Mouse (Mus musculus): ENCODE results near the gene Dna2. TPM values are rescaled to one million over a fixed set of nuclear protein-coding genes. Genes with fewer than 3 reads are reported as not detected.
A peak's percentile ranks its signal among the peaks of the same experiment; 100 is the strongest.

Dna2 gene
- polyA plus RNA-seq, 1 experiment from 2014 or later, result 18.0 TPM

DNA sequence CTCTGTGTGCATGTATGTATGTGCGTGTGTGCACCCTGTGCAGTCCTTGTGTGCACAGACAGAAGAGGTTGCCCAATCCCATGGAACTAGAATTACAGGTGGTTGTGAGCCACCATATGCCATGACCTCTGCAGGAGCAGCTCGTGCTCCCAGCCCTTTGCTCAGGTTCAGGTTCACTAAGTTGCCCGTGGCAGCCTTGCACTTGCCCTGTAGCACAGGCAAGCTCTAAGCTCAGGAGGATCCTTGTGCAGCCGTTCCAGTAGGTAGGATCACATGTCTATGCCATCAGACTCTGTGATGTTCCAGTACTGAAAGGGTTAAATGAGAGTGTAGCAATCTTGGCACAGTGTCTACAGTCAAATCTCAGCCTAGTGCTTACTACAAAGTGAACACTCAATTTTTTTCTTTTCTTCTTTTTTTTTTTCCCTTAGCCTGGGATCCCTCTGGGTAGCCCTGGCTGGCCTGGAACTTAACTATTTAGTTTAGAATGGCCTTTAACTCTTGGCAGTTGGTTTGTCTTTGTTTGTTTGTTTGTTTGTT, 22.7 kb upstream of the Dna2 start:
- H3K9ac ChIP-seq (replicated peaks), result no peak overlapping the region
- peaks cover 14% of the 10 kb centered on the region for H3K4me1 ChIP-seq
- H3K4me3 ChIP-seq, result no peak overlapping the region
- H3K9me3 ChIP-seq, result no peaks in the 10 kb centered on the region
- H3K4me2 ChIP-seq (replicated peaks), result no peak overlapping the region
- ATAC-seq (ENCODE audit: low FRiP score, low read depth), result no peak
- 94% methylated on average over 4 of the region's 4 CpGs for WGBS
- no peak overlapping the region for H3K27ac ChIP-seq (replicated peaks)
- H3K27me3 ChIP-seq, result no peaks in the 10 kb centered on the region
- peaks cover 13% of the 10 kb centered on the region for H3K36me3 ChIP-seq

DNA sequence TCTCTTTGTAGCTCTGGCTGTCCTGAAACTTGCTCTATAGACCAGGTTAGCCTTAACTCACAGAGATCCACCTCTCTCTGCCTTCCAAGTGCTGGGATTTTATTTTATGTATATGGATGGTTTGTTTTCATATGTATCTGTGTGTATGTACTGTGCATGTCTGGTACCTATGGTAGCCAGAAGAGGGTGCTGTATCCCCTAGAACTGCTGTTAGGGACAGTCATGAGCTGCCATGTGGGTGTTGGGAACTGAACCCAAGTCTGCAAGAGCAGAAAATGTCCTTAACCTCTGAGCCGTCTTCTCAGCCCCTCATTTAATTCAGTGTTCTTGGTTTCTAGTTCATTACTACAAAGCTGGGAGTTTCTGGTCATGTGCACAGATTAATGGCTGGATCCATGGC, 14.4 kb upstream of the Dna2 start:
- no peak overlapping the region for H3K27ac ChIP-seq (replicated peaks)
- ATAC-seq (ENCODE audit: low FRiP score, low read depth), result no peak
- H3K9ac ChIP-seq (replicated peaks), result no peak overlapping the region
- H3K4me3 ChIP-seq, result no peak overlapping the region
- no peaks in the 10 kb centered on the region for H3K9me3 ChIP-seq
- no peaks in the 10 kb centered on the region for H3K4me1 ChIP-seq
- no peaks in the 10 kb centered on the region for H3K27me3 ChIP-seq
- 100% methylated on average over 1 of the region's 1 CpGs for WGBS
- no peak overlapping the region for H3K4me2 ChIP-seq (replicated peaks)
- H3K36me3 ChIP-seq, result peaks cover 63% of the 10 kb centered on the region

DNA sequence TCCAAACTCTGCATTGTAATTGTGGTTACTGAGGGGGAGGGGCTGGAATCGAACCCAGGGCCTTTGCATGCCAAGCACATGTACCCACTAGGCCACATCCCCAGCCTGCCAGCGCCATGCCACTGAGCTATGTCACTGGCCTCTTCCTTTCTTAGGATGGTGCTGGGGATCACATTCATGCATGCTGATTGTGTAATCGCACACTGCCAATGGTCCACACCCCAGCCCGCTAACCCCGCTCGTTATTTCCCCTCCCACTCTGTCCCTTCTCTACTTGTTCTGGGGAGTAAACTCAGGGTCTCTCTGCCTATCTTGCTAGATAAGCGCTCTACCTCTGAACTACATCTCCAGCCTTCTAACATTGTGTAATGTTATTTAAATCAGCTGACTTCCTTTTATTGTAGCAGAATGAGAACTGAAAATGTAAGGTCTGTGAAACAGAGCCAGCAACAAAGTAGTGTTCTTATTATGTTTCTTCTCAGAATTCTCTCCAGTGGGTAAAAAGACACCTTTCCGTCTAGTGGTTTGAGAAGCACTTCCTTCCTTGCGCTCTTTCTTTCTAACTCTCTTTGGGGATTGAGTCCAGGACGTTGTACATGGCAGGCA, 1.7 kb upstream of the Dna2 start:
- 91% methylated on average over 10 of the region's 10 CpGs for WGBS

GRCm38 (mm10) chr10:62948551-62948950, 1.7 kb downstream of the Dna2 start:
- H3K4me1 ChIP-seq, result no peaks in the 10 kb centered on the region; the same call in 1 of the 2 replicates
- no peak overlapping the region for H3K4me3 ChIP-seq
- peaks cover 30% of the 10 kb centered on the region for H3K36me3 ChIP-seq
- H3K9me3 ChIP-seq, result no peaks in the 10 kb centered on the region
- no peak for ATAC-seq (ENCODE audit: low FRiP score, low read depth)
- WGBS, result 97% methylated on average over 7 of the region's 7 CpGs
- H3K27ac ChIP-seq (replicated peaks), result no peak overlapping the region
- no peak overlapping the region for H3K4me2 ChIP-seq (replicated peaks)
- no peak overlapping the region for H3K9ac ChIP-seq (replicated peaks)
- H3K27me3 ChIP-seq, result no peaks in the 10 kb centered on the region

More for the DNA sequence above, 1.7 kb upstream of the Dna2 start:
- Histone ChIP-seq H3K4me1 (no peaks in the 10 kb centered on the region; the same call in 1 of the 2 replicates), H3K27me3 (no peaks in the 10 kb centered on the region), H3K9me3 (no peaks in the 10 kb centered on the region), H3K4me2 (replicated peaks) (no peak overlapping the region), H3K9ac (replicated peaks) (no peak overlapping the region), H3K27ac (replicated peaks) (no peak overlapping the region), H3K36me3 (peaks cover 28% of the 10 kb centered on the region), H3K4me3 (no peak overlapping the region)
- no peak for ATAC-seq (ENCODE audit: low FRiP score, low read depth)

DNA sequence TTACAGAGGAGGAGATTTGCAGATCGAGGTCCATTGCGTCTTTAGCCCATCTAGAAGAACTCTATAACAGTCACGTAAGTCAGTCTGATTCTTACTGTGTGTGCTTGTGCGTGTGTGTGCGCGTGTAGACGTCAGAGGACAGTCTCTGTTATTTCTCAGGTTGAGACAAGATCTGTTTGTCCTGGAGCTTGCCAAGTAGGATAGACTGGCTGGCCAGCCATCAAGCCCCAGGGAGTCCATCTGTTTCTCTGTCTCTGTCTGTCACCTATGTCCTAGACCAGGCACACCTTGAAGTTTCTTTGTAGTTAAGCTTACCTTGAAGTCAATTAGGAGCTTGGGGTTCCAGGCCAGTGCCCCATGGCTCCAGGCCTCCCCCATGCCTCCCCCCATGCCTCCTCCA, 17.1 kb downstream of the Dna2 start:
- ATAC-seq (ENCODE audit: low FRiP score, low read depth), result no peak
- Histone ChIP-seq H3K4me2 (replicated peaks) (no peak overlapping the region), H3K4me3 (no peak overlapping the region), H3K36me3 (peaks cover 93% of the 10 kb centered on the region), H3K4me1 (no peaks in the 10 kb centered on the region), H3K27ac (replicated peaks) (no peak overlapping the region), H3K9me3 (no peaks in the 10 kb centered on the region), H3K27me3 (no peaks in the 10 kb centered on the region), H3K9ac (replicated peaks) (no peak overlapping the region)
- WGBS, result 96% methylated on average over 7 of the region's 7 CpGs

- no peak for ATAC-seq (ENCODE audit: low FRiP score, low read depth)
- no peak overlapping the region for H3K4me3 ChIP-seq
- H3K9ac ChIP-seq (replicated peaks), result no peak overlapping the region
- H3K9me3 ChIP-seq, result no peaks in the 10 kb centered on the region
- H3K4me1 ChIP-seq, result no peaks in the 10 kb centered on the region
- WGBS, result 95% methylated on average over 11 of the region's 11 CpGs
- no peaks in the 10 kb centered on the region for H3K27me3 ChIP-seq
- H3K4me2 ChIP-seq (replicated peaks), result no peak overlapping the region
- H3K36me3 ChIP-seq, result peaks cover 93% of the 10 kb centered on the region
- no peak overlapping the region for H3K27ac ChIP-seq (replicated peaks)
Measured at GRCm38 (mm10) chr10:62965796-62966195, 19.0 kb downstream of the Dna2 start.

GRCm38 (mm10) chr10:62966291-62966690, 19.5 kb downstream of the Dna2 start:
- 96% methylated on average over 15 of the region's 15 CpGs for WGBS
- no peaks in the 10 kb centered on the region for H3K9me3 ChIP-seq
- ATAC-seq (ENCODE audit: low FRiP score, low read depth), result no peak
- H3K36me3 ChIP-seq, result peaks cover 90% of the 10 kb centered on the region
- no peak overlapping the region for H3K4me3 ChIP-seq
- H3K27me3 ChIP-seq, result no peaks in the 10 kb centered on the region
- H3K9ac ChIP-seq (replicated peaks), result no peak overlapping the region
- no peak overlapping the region for H3K27ac ChIP-seq (replicated peaks)
- H3K4me1 ChIP-seq, result no peaks in the 10 kb centered on the region
- H3K4me2 ChIP-seq (replicated peaks), result no peak overlapping the region

DNA sequence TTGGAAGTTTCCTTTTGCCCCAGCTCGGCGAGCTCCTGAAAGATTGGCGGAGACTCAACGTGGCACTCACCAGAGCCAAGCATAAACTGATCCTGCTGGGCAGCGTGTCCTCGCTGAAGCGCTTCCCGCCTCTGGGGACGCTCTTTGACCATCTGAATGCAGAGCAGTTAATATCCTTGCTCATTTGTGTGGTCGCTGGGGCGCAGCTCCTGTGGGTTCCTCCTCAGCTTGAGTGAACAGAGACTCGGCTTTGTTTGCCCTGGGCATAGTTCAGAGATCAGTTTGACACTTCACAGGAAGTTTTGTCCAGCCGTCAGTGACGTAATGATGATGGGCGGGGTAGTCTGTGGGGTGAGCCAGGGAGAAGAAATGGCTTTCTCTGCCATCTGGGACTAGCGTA, 25.0 kb downstream of the Dna2 start:
- Histone ChIP-seq H3K9ac (replicated peaks) (no peak overlapping the region), H3K36me3 (peaks cover 48% of the 10 kb centered on the region), H3K4me3 (no peak overlapping the region), H3K27ac (replicated peaks) (no peak overlapping the region), H3K4me2 (replicated peaks) (no peak overlapping the region), H3K4me1 (no peaks in the 10 kb centered on the region), H3K9me3 (no peaks in the 10 kb centered on the region), H3K27me3 (no peaks in the 10 kb centered on the region)
- WGBS, result 70% methylated on average over 16 of the region's 16 CpGs
- ATAC-seq (ENCODE audit: low FRiP score, low read depth), result no peak

DNA sequence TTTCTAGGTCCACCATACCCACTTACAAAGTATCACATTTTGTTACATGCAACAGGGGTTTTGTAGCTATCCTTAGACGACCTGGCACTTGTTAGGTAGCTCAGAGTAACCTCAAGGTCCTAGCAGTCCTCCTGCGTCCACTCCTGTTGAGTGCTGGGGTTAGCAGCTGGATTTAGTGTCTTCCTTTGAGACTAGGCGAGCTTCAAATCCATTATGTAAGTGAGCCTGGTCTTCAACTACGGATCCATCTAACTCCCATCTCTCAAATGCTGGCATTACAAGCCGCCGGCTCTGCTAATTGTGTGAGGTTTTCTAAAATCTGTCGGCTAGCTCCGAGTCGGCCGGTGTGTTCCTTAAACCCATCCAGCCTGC, 32.8 kb downstream of the Dna2 start:
- peak overlapping the region; percentile 86 for H3K27ac ChIP-seq (replicated peaks)
- ATAC-seq (ENCODE audit: low FRiP score, low read depth), result peak; percentile 3; the same call in 1 of the 2 replicates
- 8% methylated on average over 10 of the region's 10 CpGs for WGBS

DNA sequence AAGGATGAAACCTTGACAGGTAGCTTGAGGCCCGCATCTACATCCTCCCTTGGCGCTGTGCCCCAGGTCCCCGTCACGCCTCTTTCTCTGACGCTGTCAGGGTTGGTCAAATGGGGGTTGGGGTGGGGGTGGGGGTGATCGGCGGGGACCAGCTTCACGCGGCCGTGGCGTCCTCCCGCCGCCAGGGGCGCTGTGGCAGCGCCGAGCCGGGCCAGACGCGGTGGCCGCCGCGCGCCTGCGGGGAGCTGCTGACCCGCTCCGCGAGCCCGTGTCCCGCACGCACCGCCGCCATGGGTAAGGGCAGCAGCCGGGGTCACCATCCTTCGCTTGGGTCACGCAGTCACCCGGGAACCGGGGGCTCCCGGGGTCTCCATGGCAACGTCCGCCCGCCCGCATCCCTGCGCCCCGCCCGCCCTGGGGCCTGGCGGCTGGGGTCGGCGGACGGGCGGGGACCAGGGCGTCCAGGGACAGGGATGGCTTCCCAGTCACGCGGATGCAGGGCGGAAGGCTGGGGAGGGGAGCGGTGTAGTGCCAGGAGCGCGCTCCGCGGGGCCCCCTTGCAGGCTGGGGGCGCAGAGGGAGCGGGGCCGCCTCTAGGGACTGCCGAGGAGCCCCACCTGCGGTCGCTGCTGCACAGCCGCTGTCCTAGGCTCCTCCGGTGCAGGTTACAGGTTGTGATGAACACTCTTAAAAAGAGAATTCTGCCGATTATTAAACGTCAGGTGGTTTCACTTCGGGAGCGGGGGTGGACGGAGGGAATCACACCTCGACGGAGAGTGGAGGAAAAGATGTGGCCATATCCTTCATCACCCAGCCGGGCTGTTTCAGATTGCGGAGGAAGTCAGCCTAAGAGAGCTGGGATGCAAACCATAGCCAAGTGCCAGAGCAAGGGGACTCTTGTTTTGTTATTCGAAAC, 33.5 kb downstream of the Dna2 start, which contains the start of gene Rufy2:
Gene Rufy2, plus strand, starts transcription at position 185 of the 916 bp plus-strand sequence.
- Histone ChIP-seq H3K9ac (replicated peaks) (peak within 1 kb of the TSS; percentile 95), H3K9me3 (no peaks in the 10 kb centered on the region), H3K4me3 (peak within 1 kb of the TSS; percentile 97), H3K27ac (replicated peaks) (peak within 1 kb of the TSS; percentile 86), H3K36me3 (peaks cover 32% of the 10 kb centered on the region), H3K27me3 (peaks cover 9% of the 10 kb centered on the region; the same call in 1 of the 2 replicates), H3K4me1 (peaks cover 8% of the 10 kb centered on the region), H3K4me2 (replicated peaks) (peak within 1 kb of the TSS; percentile 63)
- 2% methylated on average over 65 of the region's 77 CpGs for WGBS
- ATAC-seq (ENCODE audit: low FRiP score, low read depth), result peak; percentile 95

More for the DNA sequence above, 32.8 kb downstream of the Dna2 start:
- Histone ChIP-seq H3K4me2 (replicated peaks) (peak overlapping the region; percentile 63), H3K4me1 (peaks cover 8% of the 10 kb centered on the region), H3K4me3 (peak overlapping the region; percentile 97), H3K9me3 (no peaks in the 10 kb centered on the region), H3K27me3 (peaks cover 9% of the 10 kb centered on the region; the same call in 1 of the 2 replicates), H3K9ac (replicated peaks) (peak overlapping the region; percentile 95), H3K36me3 (peaks cover 27% of the 10 kb centered on the region)

DNA sequence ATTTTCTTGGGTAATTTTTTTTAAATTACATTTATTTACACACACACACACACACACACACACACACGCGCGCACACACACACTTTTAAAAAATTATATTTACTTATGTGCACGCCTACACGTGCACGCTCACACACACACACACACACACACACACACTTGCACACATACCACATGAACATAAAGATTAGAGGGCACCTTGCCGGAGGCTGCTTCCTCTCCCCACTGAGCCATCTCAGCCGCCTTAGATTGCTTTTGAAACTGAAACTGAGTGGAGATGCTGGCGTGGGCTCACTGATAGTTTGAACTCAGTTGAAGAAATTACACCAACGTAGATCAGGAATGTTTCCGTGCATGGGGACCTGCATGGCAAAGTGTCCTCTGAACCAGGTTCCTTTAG, 37.2 kb downstream of the Dna2 start:
- Histone ChIP-seq H3K4me1 (peaks cover 8% of the 10 kb centered on the region), H3K36me3 (peaks cover 49% of the 10 kb centered on the region), H3K9ac (replicated peaks) (no peak overlapping the region), H3K9me3 (no peaks in the 10 kb centered on the region), H3K27me3 (peaks cover 2% of the 10 kb centered on the region; the same call in 1 of the 2 replicates), H3K27ac (replicated peaks) (no peak overlapping the region), H3K4me3 (no peak overlapping the region), H3K4me2 (replicated peaks) (no peak overlapping the region)
- WGBS, result 94% methylated on average over 11 of the region's 11 CpGs
- ATAC-seq (ENCODE audit: low FRiP score, low read depth), result no peak

DNA sequence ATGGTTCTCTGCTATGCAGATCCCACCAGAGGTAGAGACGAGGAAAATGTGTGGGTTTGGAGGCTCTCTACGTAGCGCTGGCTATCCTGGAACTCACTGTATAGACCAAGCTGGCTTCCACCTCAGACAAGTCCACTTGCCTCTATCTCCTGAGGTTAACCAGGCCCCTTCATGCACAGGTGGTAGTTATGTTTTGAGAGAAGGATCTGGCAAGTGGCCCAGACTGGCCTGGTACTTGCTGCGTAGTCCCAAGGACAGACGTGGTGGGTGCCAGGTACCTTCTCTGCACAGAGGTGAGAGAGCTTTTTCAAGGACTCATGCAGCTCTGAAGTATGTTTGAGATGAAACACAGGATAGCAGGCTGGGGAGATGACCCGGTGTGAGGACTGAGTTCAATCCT, 37.7 kb downstream of the Dna2 start:
- Histone ChIP-seq H3K27me3 (no peaks in the 10 kb centered on the region), H3K4me1 (peaks cover 7% of the 10 kb centered on the region), H3K36me3 (peaks cover 53% of the 10 kb centered on the region), H3K9ac (replicated peaks) (no peak overlapping the region), H3K4me2 (replicated peaks) (no peak overlapping the region), H3K4me3 (no peak overlapping the region), H3K27ac (replicated peaks) (no peak overlapping the region), H3K9me3 (no peaks in the 10 kb centered on the region)
- ATAC-seq (ENCODE audit: low FRiP score, low read depth), result no peak
- 93% methylated on average over 6 of the region's 6 CpGs for WGBS

Measured in midbrain, embryonic 12.5 days (tissue).